Mouse (Mus musculus) liver, postnatal 0 days (tissue): ENCODE measurements at regions not wholly inside any gene's neighbourhood (a gene's known extent, or its start where the extent isn't known, plus 50 kb on each side); places are given as distances from the start of the nearest gene placed in this dataset.
"Not testable (repeated sequence)": the region's sequence is repeated elsewhere in the genome, so short reads cannot be mapped to it uniquely, and the experiment has no call there.

Experiments
- ATAC-seq: fragments of 200-750 bp; cut with Nextera tagmentation; 2 replicates; pipeline ENCODE4 v1.8.0; 2017; ENCODE audit warnings: mild to moderate bottlenecking, moderate library complexity
- DNase-seq: peaks from one replicate; pipeline ENCODE4 v3.0.0-alpha.2; 2016
- H3K27ac ChIP-seq: fragments of 300-500 bp; sonication (generic); 2 replicates; pipeline ENCODE4 v1.5.1; 2014; ENCODE audit warnings: antibody characterized with exemption, moderate library complexity, mild to moderate bottlenecking, low read depth
- H3K27me3 ChIP-seq: fragments of 300-500 bp; sonication (generic); 2 replicates; pipeline ENCODE4 v1.6.1; 2014; ENCODE audit warnings: low read length, control low read depth, mixed read lengths; ENCODE audit not compliant: insufficient read depth
- H3K36me3 ChIP-seq: fragments of 300-500 bp; sonication (generic); replicated peaks from 2 replicates; pipeline ENCODE4 v1.6.1; 2014; ENCODE audit warnings: mild to moderate bottlenecking, control low read depth, low read length, moderate library complexity, mixed read lengths; ENCODE audit not compliant: insufficient read depth
- H3K4me1 ChIP-seq: fragments of 300-500 bp; sonication (generic); 2 replicates; pipeline ENCODE4 v1.6.1; 2014; ENCODE audit warnings: antibody characterized with exemption, mild to moderate bottlenecking, control low read depth; ENCODE audit not compliant: insufficient read depth
- H3K4me2 ChIP-seq: fragments of 300-500 bp; sonication (generic); 2 replicates; pipeline ENCODE4 v1.6.1; 2014; ENCODE audit warnings: low read depth, mild to moderate bottlenecking, low read length, moderate library complexity, mixed read lengths
- H3K4me3 ChIP-seq: fragments of 300-500 bp; sonication (generic); 2 replicates; pipeline ENCODE4 v1.5.1; 2014; ENCODE audit warnings: low read depth, low read length
- H3K9ac ChIP-seq: fragments of 300-500 bp; sonication (generic); replicated peaks from 2 replicates; pipeline ENCODE4 v1.6.1; 2014; ENCODE audit warnings: mild to moderate bottlenecking, moderate library complexity
- H3K9me3 ChIP-seq: fragments of 300-500 bp; sonication (generic); 2 replicates; pipeline ENCODE4 v1.6.1; 2016; ENCODE audit warnings: mild to moderate bottlenecking, control low read depth, low read length, mixed read lengths
- CTCF ChIP-seq: sonication (generic); IDR thresholded peaks from 2 replicates; pipeline ENCODE4 v1.5.1; 2016; ENCODE audit warnings: antibody characterized with exemption, low read depth
- EP300 ChIP-seq: IDR thresholded peaks from 2 replicates; pipeline ENCODE4 v1.6.1; 2016; ENCODE audit warnings: antibody characterized with exemption, low read depth, mild to moderate bottlenecking
- WGBS: fragments of 180-500 bp; shearing (Covaris S2); extraction: QIAGEN DNeasy Blood & Tissue Kit; methylation state at CpG from one replicate; pipeline ENCODE4 v1.1.7; 2014; ENCODE audit not compliant: insufficient replicate concordance; 5-methylcytosine and 5-hydroxymethylcytosine counted together

DNA sequence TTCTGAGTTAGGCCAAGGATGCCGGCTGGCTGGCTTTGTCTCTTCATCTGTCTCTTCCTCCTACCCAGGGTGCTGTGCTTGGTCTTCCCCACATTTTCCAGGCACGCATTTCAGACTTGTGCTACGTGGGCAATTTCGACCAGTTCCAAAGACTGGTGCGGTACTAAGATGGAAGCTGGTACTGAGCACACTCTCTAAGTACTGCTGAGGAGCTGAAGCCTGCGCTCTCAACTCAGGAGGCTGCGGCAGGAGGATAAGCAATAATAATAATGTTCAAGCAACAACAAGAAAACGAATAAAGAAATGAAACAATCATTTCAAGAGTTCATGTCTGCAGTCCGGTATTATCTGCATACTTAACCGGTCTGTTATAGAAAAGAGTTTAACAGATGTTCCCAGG is 127.9 kb downstream of the Tpbg start:
- DNase-seq (no peak), ATAC-seq (no peak)
- Histone ChIP-seq H3K36me3 (no peaks in the 10 kb centered on the region), H3K27me3 (no peaks in the 10 kb centered on the region), H3K4me2 (no peak overlapping the region), H3K4me1 (no peaks in the 10 kb centered on the region), H3K9me3 (no peaks in the 10 kb centered on the region), H3K9ac (no peak overlapping the region), H3K27ac (no peak overlapping the region), H3K4me3 (no peak overlapping the region)
- TF ChIP-seq EP300 = no peak
- no peak for TF ChIP-seq CTCF
- 83% methylated on average over 10 of the region's 10 CpGs for WGBS

DNA sequence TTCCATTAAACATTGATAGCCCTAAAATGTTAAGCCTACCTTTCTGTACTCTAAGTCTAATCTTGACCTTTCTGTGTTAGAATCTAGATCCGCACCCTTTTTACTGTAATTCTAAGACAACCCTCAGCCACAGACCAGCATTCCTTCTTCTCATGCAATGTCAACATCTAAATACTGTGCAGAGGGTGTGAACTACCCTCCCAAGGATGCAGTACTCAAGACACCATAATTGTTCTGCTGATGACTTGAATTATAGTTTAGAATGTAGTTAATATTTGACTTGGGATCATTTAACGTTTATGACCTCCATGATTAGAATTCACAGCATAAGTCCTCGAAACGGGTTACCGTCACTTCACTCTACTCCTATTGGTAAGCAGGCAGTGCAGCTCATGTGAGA is 139.2 kb downstream of the Tpbg start:
- no peak overlapping the region for H3K4me3 ChIP-seq
- no peak overlapping the region for H3K9ac ChIP-seq
- H3K27ac ChIP-seq = no peak overlapping the region
- DNase-seq (no peak), ATAC-seq (no peak)
- H3K36me3 ChIP-seq = no peaks in the 10 kb centered on the region
- TF ChIP-seq CTCF (no peak), EP300 (no peak)
- WGBS = 82% methylated on average over 5 of the region's 5 CpGs
- H3K9me3 ChIP-seq = no peaks in the 10 kb centered on the region
- H3K4me2 ChIP-seq = no peak overlapping the region
- no peaks in the 10 kb centered on the region for H3K27me3 ChIP-seq
- no peaks in the 10 kb centered on the region for H3K4me1 ChIP-seq

DNA sequence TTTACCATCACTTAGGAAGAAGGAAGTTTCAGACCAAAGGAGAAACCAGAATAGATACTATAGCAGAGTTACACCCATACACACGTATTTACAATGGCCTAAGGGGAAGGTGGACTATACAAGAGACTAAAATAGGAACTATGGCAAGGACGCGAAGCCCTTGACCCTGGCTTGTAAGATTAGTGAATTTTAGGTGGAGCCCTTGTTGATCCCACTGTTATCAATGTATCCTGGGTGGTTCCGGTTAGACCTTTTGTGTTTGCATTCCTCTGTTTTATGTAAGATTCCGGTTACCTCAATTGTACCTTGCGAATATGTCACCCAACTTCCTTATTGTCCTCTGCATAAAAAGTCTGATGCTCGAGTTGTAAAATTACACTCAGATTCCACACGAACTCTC is 141.3 kb downstream of the Tpbg start:
- not testable (repeated sequence) for H3K9me3 ChIP-seq, ATAC-seq, H3K4me3 ChIP-seq, H3K9ac ChIP-seq, H3K27me3 ChIP-seq, H3K4me2 ChIP-seq, H3K4me1 ChIP-seq, DNase-seq, H3K36me3 ChIP-seq, H3K27ac ChIP-seq
- 83% methylated on average over 6 of the region's 8 CpGs for WGBS

DNA sequence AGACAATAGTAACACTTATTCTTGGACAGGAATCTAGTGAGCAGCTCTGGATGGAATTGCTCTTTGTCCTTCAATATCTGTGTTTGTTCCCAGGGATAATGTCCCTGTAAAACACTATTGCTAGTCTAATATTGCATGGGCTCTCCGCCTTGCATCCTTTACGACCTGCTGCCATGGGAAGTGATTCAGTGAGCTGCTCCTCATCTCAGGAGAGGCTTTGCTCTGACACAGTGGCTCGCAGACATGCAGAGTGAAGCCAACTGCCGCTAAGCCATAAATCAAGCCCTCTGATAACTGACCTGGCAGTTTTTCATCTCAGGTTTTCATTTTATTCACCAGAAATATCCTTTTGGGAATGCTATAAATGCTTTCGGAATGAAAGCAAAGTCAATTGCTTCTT is 143.5 kb downstream of the Tpbg start:
- DNase-seq (no peak), ATAC-seq (no peak)
- no peak overlapping the region for H3K27ac ChIP-seq
- no peaks in the 10 kb centered on the region for H3K27me3 ChIP-seq
- H3K9me3 ChIP-seq = no peaks in the 10 kb centered on the region
- 64% methylated on average over 5 of the region's 5 CpGs for WGBS
- H3K4me3 ChIP-seq = no peak overlapping the region
- no peak overlapping the region for H3K4me2 ChIP-seq
- H3K9ac ChIP-seq = no peak overlapping the region
- no peaks in the 10 kb centered on the region for H3K36me3 ChIP-seq
- TF ChIP-seq EP300 (no peak), CTCF (no peak)
- no peaks in the 10 kb centered on the region for H3K4me1 ChIP-seq

DNA sequence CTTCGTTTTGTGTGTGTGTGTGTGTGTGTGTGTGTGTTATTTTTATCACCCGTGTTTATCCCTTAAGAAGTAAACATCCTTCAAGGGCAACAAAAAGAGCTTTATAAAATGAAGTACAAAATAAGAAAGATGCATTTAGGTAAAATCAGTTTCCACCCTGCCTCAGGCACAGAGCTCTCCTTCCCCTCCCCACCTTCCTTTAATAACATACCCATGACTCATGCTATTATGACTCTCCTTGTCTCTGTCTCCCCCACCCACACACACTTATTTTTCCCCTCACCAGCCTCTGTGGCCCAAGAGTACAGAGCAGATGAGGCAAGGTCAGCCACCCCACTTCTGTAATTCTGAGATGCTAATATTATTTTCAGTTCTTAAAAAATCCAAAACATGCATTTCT is 144.0 kb downstream of the Tpbg start:
- no peak for TF ChIP-seq EP300
- TF ChIP-seq CTCF = no peak
- ATAC-seq = no peak
- 57% methylated on average over 2 of the region's 2 CpGs for WGBS

DNA sequence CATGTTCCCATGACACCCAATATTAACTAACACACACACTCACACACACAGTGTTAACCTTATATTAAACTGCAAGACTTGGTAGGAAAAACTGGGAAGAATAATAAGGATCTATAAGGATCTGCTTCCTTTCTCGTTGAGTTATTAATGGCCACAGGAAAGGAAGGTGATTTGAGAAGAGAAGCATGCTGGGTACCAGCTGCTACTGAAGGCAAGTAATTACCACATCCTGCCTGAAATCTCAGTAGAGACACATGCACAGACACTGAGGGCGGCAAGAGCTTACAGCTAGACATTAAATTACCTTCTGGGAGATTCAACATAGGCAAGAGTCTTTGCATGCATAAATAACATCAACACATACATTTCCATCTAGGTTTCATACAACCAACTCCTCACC is 160.8 kb downstream of the Tpbg start:
- DNase-seq (no peak), ATAC-seq (no peak)
- no peak for TF ChIP-seq EP300
- TF ChIP-seq CTCF = no peak
- H3K4me2 ChIP-seq = no peak overlapping the region
- H3K4me3 ChIP-seq = no peak overlapping the region
- H3K9me3 ChIP-seq = no peaks in the 10 kb centered on the region
- 59% methylated on average over 2 of the region's 2 CpGs for WGBS
- no peaks in the 10 kb centered on the region for H3K36me3 ChIP-seq
- no peak overlapping the region for H3K27ac ChIP-seq
- no peaks in the 10 kb centered on the region for H3K4me1 ChIP-seq
- H3K27me3 ChIP-seq = no peaks in the 10 kb centered on the region
- no peak overlapping the region for H3K9ac ChIP-seq

More for the DNA sequence above, 144.0 kb downstream of the Tpbg start:
- Histone ChIP-seq H3K4me1 (no peaks in the 10 kb centered on the region), H3K27me3 (no peaks in the 10 kb centered on the region), H3K9ac (no peak overlapping the region), H3K27ac (no peak overlapping the region), H3K4me3 (no peak overlapping the region), H3K9me3 (no peaks in the 10 kb centered on the region), H3K36me3 (no peaks in the 10 kb centered on the region), H3K4me2 (no peak overlapping the region)
- no peak for DNase-seq

DNA sequence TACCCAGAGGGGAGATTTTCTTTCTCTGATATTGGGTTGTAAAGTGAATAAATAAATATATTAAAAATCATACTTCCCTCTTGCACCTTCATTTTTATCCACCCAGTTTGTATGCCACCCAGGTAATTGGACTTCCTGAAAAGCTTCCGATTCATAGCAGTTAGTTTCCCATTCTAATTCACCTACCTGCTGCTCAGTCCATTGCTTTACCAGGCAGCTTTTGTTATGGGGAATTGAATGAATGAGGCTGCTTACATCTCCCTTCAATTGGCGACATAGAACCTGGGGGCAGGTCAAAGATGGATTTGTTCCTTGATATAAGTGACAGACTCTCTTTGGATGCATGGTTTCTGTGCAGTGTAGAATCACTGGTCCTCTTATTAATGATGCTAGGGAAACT is 169.5 kb downstream of the Tpbg start:
- no peaks in the 10 kb centered on the region for H3K27me3 ChIP-seq
- no peaks in the 10 kb centered on the region for H3K4me1 ChIP-seq
- no peak overlapping the region for H3K27ac ChIP-seq
- H3K9me3 ChIP-seq = no peaks in the 10 kb centered on the region
- TF ChIP-seq EP300 = no peak
- no peak for TF ChIP-seq CTCF
- H3K9ac ChIP-seq = no peak overlapping the region
- 62% methylated on average over 2 of the region's 2 CpGs for WGBS
- H3K4me2 ChIP-seq = no peak overlapping the region
- no peak for ATAC-seq
- no peak overlapping the region for H3K4me3 ChIP-seq
- no peaks in the 10 kb centered on the region for H3K36me3 ChIP-seq
- no peak for DNase-seq
